Mouse (Mus musculus) cerebellum, adult (tissue): ENCODE results near the gene Vps33b.

Experiments used
- ATAC-seq: cut with Nextera tagmentation; 2 replicates; pipeline ENCODE4 v1.9.2; 2017; ENCODE audit warnings: mild to moderate bottlenecking, moderate library complexity, mixed read lengths; ENCODE audit not compliant: insufficient number of reproducible peaks, low FRiP score, low TSS enrichment

The Vps33b gene

DNA sequence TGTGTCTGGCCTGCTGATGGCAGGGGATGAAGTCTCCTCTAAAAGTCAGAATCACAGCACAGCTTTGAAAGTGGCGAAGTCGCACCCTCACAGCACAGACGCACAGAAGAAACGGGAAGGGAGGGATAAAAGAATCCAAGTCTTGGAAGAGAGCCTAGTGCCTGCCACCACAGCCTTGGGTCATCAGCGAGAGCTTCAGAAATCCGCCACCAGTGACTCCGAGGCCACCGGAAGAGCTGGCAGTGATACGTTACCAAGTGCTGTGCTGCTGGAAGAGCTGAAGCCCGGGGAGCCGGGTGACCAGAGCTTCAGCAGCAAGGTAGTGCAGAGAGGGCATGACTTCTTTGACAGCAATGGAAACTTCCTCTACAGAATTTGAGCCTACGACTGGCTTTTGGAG, 4.8 kb upstream of the Vps33b start:
- no peak for ATAC-seq

DNA sequence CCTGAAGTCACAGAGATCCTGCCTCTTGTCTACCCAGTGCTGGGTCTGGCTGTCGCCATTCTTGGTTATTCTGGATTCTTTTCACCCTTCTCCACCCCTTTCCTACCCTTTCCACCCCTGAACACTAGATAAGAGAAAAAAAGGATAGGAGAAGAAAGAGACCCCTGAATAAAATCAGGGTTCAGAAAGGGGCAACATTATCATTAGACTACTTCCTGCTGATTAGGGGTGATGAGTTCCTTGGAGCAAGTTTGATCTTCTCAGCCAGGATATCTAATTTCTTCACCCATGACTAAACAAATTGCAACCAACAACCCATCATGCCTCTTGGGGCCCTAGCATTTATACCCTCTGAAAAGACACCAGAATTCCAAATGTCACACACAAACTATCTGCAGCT, 1.7 kb upstream of the Vps33b start:
- ATAC-seq, result no peak

DNA sequence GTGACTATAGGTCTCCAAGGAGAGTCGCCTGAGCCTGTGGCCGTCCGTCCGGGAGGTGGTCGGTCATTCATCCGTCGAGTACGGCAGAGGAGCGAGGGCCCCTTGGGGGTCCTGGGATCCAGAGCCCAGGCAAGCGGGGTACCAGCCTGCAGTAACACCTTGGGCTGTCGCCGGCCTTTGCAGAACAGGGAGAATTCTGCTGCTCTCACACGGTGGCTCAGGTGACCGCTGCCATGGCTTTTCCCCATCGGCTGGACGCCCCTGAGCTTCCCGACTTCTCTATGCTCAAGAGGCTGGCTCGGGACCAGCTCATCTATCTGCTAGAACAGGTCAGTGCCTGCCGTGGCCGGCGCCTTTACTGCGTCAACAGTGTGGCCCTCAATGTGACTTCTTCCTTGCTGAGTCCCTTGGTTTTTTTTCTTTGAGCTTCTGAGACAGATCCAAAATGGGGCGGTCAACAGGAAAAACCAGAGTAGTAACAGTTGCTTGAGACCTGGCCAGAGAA, 354 bp downstream of the Vps33b start:
- peak; percentile 38; the same call in 1 of the 2 replicates for ATAC-seq

DNA sequence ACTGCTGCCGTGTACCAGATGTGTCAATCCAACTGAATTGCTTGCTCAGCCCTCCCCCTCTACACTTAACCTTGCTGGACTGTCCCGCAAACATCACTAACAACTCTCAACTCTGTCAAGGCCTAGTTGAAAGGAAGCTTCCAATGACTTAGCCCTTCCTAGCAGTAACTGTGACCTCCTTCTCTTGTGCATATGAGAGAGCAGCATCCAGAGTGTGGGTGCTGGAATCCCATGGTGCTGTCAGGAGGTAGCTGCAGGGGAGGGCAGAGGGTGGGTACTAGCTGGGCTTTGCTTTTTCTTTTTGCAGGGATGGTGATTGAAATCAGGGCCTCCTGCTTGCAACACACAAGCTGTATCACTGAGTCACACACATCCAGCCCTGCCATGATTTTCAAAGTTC, 4.0 kb downstream of the Vps33b start:
- ATAC-seq, result no peak

DNA sequence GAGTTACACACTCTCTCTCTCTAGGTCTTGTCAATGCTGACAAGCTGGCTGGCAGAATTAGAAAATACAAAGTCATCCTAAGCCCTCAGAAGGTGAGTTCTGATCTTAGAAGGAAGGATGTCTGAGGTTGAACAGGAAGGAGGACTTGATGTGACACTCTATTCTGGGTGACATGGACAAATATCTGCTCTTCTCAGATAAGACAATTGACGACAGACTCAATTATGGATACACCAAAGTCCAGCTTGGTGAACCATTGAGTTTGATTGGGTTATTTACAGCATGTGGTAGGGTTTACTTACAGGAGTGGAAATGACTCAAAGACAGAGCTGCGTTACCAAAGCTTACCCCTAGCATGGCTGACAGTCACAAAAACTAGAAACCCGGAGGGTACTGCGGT, 6.9 kb downstream of the Vps33b start:
- ATAC-seq, result no peak

DNA sequence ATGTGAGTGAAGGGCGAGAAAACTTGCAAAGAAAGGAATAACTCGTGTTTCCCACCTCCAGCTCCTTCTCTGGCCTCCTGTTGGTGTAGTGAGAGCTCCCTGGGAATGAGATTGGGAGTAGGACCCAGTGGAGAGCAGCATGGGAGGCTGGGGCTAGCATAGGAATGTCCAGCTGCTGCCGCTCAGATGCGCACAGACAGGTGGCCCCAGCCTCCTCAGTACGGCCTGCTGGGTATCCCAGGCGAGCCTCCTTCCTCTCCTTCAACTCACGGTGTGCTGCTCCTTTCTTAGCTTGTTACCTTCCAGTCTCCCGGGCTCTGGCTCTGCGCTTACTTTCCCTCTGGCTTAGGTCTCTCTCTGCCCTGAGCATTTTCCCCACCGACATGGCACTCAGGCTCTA, 10.6 kb downstream of the Vps33b start:
- no peak for ATAC-seq

DNA sequence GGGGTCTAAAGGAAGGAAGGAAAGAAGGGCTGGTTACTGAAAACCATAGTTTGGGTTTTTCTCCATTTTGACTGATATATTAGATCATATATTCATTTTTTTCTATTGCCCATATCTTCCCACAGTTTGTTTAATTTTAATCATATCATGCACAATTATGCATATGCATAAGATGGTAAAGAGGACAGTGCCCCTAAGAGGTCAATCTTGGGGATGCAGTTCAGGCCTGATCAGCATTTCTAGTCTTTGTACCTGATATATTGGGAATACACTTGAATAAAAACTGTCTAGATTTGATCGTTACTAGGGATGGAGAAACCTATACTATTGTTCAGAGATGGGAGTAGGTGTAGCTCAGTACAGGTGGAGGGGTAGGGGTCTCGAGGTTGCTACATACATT, 11.5 kb downstream of the Vps33b start:
- ATAC-seq, result no peak

DNA sequence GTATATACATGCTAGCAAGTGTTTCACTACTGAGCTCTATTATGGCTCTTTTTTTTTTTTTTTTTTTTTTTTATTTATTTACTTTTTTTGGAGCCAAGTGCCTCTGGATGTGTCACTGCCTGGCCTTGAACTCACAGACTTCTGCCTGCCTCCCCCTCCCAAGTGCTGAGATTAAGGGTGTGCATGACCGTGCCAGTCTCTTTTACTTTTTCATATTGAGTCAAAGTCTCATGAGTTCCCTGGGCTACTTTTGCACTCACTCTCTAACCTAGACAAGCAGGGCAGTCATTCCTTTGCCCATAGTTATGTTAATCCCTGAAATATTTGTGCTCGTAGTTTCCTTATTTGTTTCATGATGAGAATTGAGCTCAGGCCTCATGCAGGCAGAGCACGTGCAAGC, 12.2 kb downstream of the Vps33b start:
- ATAC-seq, result no peak

DNA sequence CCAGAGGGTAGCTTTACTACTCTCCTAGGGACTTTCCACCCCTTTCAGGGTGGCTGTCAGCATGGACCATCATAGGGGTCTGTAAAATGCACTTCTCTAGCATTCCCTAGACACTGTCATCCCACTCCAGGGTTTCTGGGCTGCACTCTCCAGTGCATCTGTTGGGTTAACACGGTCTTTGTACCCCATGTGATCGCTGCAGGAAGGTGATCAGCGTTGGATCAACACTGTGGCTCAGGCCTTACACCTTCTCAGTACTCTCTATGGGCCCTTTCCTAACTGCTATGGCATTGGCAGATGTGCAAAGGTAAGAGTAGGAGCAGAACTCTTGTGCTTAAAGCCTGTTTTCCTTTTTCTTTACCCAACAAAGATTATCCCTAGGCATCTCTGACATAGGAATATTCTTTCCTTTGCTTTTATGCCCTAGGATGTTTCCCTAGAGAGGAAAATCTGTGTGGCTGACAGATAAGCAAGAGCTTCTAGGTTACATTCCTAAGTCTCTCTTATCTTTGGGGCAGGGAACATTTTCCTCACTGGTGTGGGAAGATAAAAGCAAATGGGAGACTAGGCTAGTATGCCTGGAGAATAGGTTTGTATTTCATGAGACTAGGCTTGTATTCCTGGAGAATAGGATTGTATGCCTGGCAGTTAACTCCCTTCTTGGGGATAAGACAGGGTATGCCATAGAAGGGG, 13.9 kb downstream of the Vps33b start:
- no peak for ATAC-seq

DNA sequence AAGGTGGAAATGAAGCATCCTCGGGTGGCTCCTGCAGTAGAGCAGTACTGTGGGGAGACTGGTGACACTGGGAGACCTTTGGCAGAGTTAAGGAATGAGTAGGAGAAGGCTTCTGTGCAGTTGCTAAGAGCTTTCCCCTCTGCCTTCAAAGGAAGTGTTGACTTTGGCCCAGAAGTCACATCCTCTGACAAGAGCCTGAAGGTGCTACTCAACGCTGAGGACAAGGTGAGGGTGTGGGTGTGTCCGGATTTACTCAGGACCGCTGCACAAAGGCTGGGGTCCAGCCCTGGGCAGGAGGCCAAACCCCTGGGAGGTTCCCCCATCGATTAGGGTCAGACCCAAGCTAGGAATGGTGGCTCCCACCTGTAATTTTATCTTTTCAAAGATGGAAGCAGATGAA, 14.9 kb downstream of the Vps33b start:
- no peak for ATAC-seq

DNA sequence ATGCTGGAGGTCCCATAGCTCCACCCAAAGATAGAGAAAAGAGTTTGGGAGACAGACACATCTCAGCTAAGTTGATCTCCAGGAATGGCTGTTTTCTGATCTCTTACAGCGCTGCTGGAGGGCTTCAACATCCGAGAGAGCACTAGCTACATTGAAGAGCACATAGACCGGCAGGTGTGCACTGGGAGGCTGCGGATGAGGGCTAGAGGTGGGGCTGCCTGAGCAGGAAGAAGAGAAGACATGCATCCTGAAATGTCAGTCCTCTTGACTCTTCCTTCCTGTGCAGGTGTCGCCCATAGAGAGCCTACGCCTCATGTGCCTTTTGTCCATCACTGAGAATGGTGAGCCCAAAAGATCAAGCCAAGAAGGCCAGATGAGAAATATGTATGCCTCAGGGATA, 16.3 kb downstream of the Vps33b start:
- no peak for ATAC-seq

DNA sequence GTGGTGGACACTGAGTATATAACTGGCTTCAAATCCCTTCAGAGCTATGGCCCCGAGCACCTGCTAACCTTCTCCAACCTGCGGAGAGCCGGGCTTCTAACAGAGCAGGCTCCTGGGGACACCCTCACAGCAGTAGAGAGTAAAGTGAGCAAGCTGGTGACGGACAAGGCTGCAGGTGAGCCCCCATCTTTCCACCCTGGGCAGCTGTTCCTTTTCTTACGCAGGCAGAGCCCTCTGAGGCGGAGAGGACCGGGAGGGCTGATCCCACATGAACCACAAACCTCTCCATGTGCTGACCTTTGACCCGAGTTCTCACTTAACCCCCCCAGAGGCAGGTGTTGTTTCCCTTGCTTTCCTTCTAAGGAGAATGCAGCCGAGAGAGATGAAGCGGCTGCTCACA, 18.3 kb downstream of the Vps33b start:
- no peak for ATAC-seq

DNA sequence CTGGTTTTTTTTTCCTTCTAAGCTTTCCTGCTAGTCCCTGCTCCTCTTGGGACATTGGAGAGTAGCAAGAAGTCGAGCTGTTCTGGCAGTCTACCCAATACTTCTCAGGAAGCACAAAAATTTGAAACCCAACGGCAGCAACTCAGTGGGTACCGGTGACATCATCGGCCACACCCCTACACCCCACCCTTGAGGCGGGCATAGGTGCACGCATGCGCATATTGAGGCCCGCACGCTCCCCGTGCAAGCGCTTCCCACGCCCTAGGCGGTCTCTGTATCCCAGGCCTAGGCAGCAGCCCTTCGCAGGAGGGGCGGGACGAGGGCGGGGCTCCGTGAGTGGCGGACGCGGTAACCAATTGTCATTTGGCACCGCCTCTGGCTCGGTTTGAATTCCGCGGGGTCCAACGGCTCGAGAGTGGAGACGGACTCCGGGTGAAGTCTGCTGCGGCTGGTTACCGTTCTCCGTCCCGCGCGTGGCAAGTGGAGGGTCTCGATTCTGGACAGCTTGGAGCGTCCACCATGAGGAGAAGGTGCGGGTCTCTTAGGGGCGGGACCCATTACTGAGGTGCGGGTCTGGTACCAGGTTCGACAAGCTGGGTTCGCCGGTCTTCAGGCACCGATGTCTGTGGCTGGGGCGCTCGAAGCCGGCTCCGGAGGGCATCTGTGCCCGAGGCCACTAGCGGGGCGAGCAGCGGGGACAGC, 24.8 kb downstream of the Vps33b start, which contains the start of gene Prc1:
TSS of gene Prc1 (plus strand) at position 389 of the 702 bp plus-strand sequence.
- peak; percentile 98 for ATAC-seq

DNA sequence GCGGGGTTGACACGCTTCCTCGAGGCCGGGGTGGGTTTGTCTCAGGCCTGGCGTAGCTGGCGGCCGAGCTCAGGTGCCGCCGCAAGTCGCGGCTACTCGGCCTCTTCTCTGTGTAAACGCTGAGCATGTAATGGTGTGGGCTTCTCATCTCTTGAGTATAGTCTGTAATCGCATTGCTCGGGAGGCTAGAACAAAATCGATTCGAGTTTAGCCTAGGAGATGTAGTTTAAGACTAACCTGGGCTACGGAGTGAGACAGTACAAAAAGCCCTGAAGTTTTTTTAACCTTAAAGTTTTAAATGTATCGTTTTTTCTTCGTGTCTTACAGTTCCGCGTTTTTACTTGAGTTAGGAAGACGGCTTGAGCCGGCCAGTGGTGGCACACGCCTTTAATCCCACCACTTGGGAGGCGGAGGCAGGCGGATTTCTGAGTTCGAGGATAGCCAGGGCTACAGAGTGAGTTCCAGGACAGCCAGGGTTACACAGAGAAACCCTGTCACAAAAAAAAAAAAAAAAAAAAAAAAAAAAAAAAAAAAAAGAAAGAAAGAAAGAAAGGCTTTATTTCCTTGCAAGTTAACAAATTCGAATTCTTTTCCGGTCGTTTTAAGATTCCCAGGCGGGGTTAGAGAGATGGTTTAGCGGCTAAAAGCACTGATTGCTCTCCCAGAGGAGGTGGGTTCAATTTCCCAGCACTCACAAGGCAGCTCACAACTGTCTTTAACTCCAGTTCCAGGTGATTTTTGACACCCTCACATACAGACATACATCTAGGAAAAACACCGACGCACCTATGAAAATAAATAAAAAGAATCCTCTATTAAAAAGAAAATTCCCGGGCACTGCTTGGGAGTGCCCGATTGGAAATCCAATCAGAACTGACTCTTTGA, 25.6 kb downstream of the Vps33b start:
- no peak for ATAC-seq

DNA sequence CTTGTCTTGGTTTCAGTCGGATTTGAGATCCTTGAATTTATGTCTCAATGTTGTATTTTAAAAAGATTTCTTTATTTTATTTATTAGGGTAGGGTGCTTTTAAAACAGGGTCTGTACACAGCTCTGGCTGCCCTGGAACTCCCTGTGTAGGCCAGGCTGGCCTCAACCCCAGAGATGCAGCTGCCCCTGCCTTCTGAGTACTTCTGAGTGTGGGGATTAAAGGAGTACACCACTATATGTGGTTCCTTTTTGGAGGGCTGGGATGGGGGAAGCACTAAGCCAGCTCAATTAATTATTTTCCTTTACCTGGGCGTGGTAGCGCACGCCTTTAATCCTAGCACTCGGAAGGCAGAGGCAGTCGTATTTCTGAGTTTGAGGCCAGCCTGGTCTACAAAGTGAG, 27.0 kb downstream of the Vps33b start:
- ATAC-seq, result no peak

DNA sequence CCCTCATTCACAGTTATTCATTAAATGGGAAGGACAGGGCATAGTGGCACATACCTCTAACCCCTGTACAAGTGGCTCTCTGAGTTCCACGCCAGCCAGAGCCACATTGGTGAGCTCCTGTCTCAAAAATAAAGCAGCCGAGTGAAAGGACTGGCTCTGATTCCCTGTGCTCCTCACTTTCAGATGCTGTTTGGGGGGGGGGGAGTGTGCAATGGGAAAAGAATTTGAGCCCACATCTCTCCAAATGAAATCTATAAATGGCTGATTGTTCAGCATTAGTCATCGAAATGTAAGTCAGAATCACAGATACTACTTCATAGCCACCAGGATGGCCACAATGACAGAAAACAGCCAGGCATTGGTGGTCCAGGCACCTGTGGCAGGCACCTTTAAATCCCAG, 27.6 kb downstream of the Vps33b start:
- no peak for ATAC-seq

DNA sequence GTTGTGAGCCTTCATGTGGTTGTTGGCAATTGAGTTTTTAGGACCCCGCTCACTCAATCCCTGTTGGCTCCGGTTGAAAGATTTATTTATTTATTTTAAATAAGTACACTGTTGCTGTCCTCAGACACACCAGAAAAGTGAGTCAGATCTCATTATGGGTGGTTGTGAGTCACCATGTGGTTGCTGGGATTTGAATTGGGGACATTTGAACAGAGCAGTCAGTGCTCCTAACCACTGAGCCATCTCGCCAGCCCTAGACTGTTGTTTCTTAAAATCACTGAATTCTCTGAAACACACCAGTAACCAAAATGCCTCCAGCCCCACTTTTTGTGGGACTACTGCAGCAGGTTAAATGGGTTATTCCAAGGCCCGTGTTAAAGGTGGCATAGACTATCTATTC, 29.3 kb downstream of the Vps33b start:
- ATAC-seq, result no peak

DNA sequence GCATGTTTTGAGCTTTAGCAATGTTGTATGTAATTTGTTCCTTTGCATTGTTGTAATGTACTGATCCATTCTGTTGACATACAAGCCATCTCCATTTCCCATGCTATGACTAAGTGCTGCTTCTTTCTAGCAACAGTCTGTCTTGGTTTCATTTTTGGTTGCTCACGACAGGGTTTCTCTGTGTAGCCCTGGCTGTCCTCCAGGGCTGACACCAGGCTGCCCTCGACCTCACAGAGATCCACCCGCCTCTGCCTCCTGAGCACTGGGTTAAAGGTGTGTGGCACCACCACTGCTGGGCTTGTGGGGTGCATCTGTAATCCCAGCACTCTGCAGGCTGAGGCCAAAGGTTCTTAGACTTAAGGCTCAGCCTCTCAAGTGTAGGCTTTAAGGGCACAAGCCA, 30.1 kb downstream of the Vps33b start:
- ATAC-seq, result no peak

DNA sequence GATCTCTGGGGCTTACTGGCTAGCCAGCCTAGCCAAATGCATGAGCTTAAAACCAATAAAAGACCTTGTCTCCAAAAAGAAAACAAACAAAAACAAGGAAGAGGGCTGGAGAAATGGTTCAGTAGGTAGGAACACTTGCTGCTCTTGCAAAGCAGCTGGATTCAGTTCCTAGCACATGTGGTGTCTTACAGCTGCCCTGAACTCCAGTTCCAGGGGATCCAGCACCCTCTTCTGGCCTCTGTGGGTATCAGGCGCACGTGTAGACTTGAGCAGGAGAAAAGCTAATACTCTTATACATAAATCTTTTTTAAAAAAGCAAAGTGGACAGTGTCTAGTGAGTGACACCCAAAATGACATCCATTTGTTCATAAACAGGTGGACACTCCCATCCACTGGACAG, 32.1 kb downstream of the Vps33b start:
- ATAC-seq, result no peak

DNA sequence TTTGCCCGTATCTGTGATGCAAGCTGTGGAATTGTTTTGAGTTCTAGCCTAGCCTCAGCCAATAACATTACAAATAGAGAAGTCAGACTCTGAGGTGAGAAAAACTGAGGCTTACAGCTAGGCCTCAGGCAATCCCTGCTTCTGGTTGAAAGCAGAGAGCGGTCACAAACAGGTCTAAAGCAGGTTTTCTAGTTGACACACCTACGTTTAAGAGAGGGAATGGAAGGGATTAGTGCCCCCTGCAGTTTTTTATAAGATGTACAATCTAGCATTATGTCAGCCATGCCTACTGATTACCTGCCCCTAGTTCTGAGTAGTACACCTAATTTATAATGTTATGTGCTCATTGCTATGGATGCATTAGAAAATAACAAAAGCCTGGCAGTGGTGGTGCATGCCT, 38.3 kb downstream of the Vps33b start:
- no peak for ATAC-seq

DNA sequence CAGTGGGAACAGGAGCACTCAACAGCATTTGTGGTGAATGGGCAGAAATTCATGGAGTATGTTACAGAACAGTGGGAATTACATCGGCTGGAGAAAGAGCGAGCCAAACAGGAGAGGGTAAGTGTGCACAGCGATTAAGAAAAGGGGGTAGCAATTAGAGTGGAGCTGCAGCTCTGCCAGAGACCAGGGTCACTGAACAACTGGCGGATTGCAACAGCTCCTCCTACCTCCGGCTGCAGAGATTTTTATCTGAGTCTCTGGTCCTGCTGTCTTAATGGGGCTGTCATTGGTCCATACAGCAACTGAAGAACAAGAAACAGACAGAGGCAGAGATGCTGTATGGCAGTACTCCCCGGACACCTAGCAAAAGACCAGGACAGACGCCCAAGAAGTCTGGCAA, 41.3 kb downstream of the Vps33b start:
- ATAC-seq, result no peak
